Mouse (Mus musculus) lung, embryonic 16.5 days (tissue): ENCODE data around the gene Orai3. TPM values are rescaled to one million over a fixed set of nuclear protein-coding genes. Genes with fewer than 3 reads are reported as not detected.
"Not testable (repeated sequence)": the region's sequence is repeated elsewhere in the genome, so short reads cannot be mapped to it uniquely, and the experiment has no call there.

Experiments
- ATAC-seq: fragments of 200-750 bp; cut with Nextera tagmentation; 2 replicates; pipeline ENCODE4 v1.8.0; 2017; ENCODE audit warnings: low read depth, mild to moderate bottlenecking, moderate library complexity
- H3K27ac ChIP-seq: fragments of 300-500 bp; sonication (generic); 2 replicates; pipeline ENCODE4 v1.5.1; 2014; ENCODE audit warnings: mild to moderate bottlenecking, control low read depth, low read length
- H3K27me3 ChIP-seq: fragments of 300-500 bp; sonication (generic); 2 replicates; pipeline ENCODE4 v1.6.1; 2014; ENCODE audit warnings: low read depth, low read length, mixed read lengths; ENCODE audit not compliant: control insufficient read depth, insufficient read depth
- H3K36me3 ChIP-seq: fragments of 300-500 bp; sonication (generic); 2 replicates; pipeline ENCODE4 v1.6.1; 2014; ENCODE audit warnings: low read length; ENCODE audit not compliant: control insufficient read depth, insufficient read depth
- H3K4me1 ChIP-seq: fragments of 300-500 bp; sonication (generic); replicated peaks from 2 replicates; pipeline ENCODE4 v1.6.1; 2014; ENCODE audit warnings: low read length, mixed read lengths; ENCODE audit not compliant: control insufficient read depth, insufficient read depth
- H3K4me2 ChIP-seq: fragments of 300-500 bp; sonication (generic); 2 replicates; pipeline ENCODE4 v1.6.1; 2014; ENCODE audit warnings: low read depth, low read length, control low read depth
- H3K4me3 ChIP-seq: fragments of 300-500 bp; sonication (generic); 2 replicates; pipeline ENCODE4 v1.5.1; 2014; ENCODE audit warnings: mild to moderate bottlenecking, low read length, control low read depth
- H3K9ac ChIP-seq: fragments of 300-500 bp; sonication (generic); 2 replicates; pipeline ENCODE4 v1.6.1; 2014; ENCODE audit warnings: low read length, control low read depth
- H3K9me3 ChIP-seq: fragments of 300-500 bp; sonication (generic); 2 replicates; pipeline ENCODE4 v1.6.1; 2016; ENCODE audit warnings: low read length; ENCODE audit not compliant: control insufficient read depth
- WGBS: fragments of 180-500 bp; shearing (Covaris S2); extraction: QIAGEN DNeasy Blood & Tissue Kit; methylation state at CpG from one replicate; pipeline ENCODE4 v1.1.7; 2014; 5-methylcytosine and 5-hydroxymethylcytosine counted together
- polyA plus RNA-seq: library from polyadenylated mRNA; unstranded; fragments of >200 nt; fragmentation: Nextera tagmentation; extraction: Ambion mirVana; gene quantifications from 2 replicates; pipeline ENCODE4 v1.2.1, GENCODE M21; 2015

Gene Orai3
- polyA plus RNA-seq, result 29.1 and 32.7 TPM in 2 replicates

DNA sequence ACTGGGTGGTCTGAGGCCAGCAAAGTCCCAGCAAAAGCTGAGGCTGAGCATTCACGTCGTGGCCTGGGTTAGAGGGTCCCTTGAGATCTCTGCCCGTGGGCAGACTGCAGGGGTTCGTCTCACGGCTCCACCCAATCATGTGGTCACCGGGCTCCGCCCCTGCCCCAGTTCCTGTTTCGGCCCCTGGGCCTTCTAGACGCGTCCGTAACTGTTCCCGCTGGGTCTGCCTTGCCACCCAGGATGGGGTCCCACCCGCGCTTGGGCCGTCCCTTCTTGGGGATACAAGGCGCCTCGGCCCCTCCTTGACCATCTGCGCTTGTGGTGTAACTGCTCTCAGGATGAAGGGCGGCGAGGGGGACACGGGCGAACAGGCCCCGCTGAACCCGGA lies at the start of gene Orai3:
Gene Orai3, plus strand, starts transcription at position 165 of the 388 bp plus-strand sequence.
- WGBS, result under 1% methylated on average over 24 of the region's 24 CpGs
- ATAC-seq, result peak; percentile 90
- Histone ChIP-seq H3K4me1 (peaks cover 13% of the 10 kb centered on the region), H3K4me2 (peak within 1 kb of the TSS; percentile 96), H3K36me3 (peaks cover 17% of the 10 kb centered on the region), H3K9ac (peak within 1 kb of the TSS; percentile 92), H3K27me3 (no peaks in the 10 kb centered on the region), H3K4me3 (peak within 1 kb of the TSS; percentile 81), H3K27ac (peak within 1 kb of the TSS; percentile 97), H3K9me3 (no peaks in the 10 kb centered on the region)

DNA sequence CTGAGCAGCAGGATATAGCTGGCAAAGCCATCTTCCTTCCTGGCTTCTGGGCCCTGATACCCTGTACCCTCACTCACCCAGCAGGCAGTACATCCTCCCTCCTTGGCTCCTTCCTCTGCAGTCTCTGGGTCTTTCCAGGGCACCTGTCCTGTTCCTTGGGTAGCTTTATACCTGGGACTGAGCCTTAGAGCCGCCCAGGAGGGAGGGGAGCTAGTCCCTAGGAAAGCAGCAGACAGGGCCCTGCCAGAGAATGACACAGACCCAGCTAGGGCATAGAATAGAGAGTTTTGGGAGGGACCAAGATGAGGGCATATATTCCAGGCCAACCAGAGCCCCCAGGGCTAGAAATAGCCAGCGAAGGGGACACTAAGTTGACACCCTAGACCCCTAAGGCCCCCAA lies 44.1 kb upstream of the Orai3 start:
- ATAC-seq, result no peak
- no peaks in the 10 kb centered on the region for H3K9me3 ChIP-seq
- no peak overlapping the region for H3K27ac ChIP-seq
- H3K9ac ChIP-seq, result no peak overlapping the region
- no peaks in the 10 kb centered on the region for H3K36me3 ChIP-seq
- no peak overlapping the region for H3K4me2 ChIP-seq
- no peaks in the 10 kb centered on the region for H3K4me1 ChIP-seq
- no peak overlapping the region for H3K4me3 ChIP-seq
- no peaks in the 10 kb centered on the region for H3K27me3 ChIP-seq
- WGBS, result 33% methylated on average over 2 of the region's 2 CpGs

DNA sequence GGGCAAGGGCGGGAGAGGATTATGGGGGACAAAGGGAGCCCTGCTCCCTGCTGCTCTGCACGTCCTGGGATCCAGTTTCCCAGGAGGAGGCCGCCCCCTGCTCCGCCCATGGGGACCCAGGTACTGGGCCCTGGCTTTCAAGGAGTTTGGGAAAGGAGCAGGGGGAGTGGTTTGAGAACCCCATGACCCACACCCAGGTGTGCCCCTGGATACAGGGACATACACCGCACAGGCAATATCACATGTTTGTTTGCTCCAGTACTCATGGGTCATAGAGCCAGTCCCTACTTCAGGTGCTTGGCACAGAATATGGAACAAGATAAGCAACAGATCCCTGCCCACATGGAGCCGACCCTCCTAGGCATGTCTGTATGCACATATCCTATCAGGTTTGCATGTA lies 43.7 kb upstream of the Orai3 start:
- Histone ChIP-seq H3K36me3 (no peaks in the 10 kb centered on the region), H3K27me3 (no peaks in the 10 kb centered on the region), H3K4me3 (no peak overlapping the region), H3K4me1 (no peaks in the 10 kb centered on the region), H3K9ac (no peak overlapping the region), H3K27ac (no peak overlapping the region), H3K9me3 (no peaks in the 10 kb centered on the region), H3K4me2 (no peak overlapping the region)
- ATAC-seq, result no peak
- WGBS, result 55% methylated on average over 6 of the region's 6 CpGs

DNA sequence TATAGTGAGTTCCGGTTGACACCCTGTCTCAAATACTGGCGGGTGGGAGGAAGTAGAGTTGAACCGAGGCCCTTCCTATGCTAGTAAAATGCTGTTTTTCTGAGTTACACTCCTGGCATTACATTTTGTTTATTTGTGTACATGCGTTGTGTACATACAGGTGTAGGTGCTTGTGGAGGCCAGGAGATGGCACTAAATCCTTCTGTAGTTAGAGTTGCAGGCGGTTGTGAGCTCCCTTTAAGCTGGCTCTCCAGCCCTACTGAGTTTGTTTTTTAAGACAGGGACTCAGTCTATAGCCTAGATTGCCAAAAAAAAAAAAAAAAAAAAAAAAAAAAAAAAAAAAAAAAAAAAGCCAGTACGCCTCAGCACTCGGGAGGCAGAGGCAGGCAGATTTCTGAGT lies 41.7 kb upstream of the Orai3 start:
- ATAC-seq, result no peak
- H3K36me3 ChIP-seq, result no peaks in the 10 kb centered on the region
- H3K4me1 ChIP-seq, result no peaks in the 10 kb centered on the region
- H3K4me3 ChIP-seq, result no peak overlapping the region
- H3K27ac ChIP-seq, result no peak overlapping the region
- no peak overlapping the region for H3K4me2 ChIP-seq
- WGBS, result 79% methylated on average over 7 of the region's 7 CpGs
- no peak overlapping the region for H3K9ac ChIP-seq
- H3K27me3 ChIP-seq, result no peaks in the 10 kb centered on the region
- H3K9me3 ChIP-seq, result no peaks in the 10 kb centered on the region

DNA sequence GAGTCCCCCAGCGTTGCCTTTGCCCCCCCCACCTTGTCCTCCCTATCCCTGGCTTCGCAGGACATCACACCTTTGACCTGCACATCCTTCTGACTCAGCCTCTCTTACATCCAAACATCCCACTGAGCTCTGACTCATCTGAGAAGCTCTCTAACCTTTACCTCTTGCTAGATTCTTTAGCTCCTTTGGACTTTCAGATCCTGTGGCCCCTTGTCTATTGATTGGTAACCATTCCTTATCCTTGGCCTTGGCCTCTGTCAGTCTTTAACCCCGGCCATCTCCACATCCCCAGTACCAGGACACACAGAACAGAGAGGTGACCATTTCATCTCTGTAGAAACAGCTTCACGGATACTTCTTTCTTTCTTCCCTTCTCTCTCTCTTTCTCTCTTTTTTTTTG lies 39.4 kb upstream of the Orai3 start:
- H3K27ac ChIP-seq, result no peak overlapping the region
- no peak overlapping the region for H3K4me2 ChIP-seq
- H3K27me3 ChIP-seq, result no peaks in the 10 kb centered on the region
- no peaks in the 10 kb centered on the region for H3K9me3 ChIP-seq
- H3K36me3 ChIP-seq, result no peaks in the 10 kb centered on the region
- no peak for ATAC-seq
- no peak overlapping the region for H3K4me3 ChIP-seq
- no peaks in the 10 kb centered on the region for H3K4me1 ChIP-seq
- WGBS, result 53% methylated on average over 4 of the region's 4 CpGs
- H3K9ac ChIP-seq, result no peak overlapping the region

DNA sequence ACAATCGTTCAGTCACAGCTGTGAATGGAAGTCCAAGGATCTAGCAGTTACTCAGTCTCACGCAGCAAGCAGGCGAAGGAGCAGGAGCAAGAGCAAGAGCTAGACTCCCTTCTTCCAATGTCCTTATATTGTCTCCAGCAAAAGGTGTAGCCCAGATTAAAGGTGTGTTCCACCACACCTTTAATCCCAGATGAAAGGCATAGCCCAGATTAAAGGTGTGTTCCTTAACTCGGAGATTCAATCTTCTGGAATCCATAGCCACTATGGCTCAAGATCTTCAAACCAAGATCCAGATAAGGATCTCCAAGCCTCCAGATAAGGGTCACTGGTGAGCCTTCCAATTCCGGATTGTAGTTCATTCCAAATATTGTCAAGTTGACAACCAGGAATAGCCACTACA lies 37.5 kb upstream of the Orai3 start, which contains the start of gene Ctf2:
Gene Ctf2, minus strand, starts transcription at position 101 of the 400 bp plus-strand sequence.
- H3K27me3 ChIP-seq, H3K4me3 ChIP-seq, H3K9me3 ChIP-seq, ATAC-seq, H3K4me2 ChIP-seq, H3K4me1 ChIP-seq, H3K27ac ChIP-seq, H3K9ac ChIP-seq, H3K36me3 ChIP-seq: not testable (repeated sequence)
- no CpG with 5 or more reads among the region's 5 CpGs for WGBS

DNA sequence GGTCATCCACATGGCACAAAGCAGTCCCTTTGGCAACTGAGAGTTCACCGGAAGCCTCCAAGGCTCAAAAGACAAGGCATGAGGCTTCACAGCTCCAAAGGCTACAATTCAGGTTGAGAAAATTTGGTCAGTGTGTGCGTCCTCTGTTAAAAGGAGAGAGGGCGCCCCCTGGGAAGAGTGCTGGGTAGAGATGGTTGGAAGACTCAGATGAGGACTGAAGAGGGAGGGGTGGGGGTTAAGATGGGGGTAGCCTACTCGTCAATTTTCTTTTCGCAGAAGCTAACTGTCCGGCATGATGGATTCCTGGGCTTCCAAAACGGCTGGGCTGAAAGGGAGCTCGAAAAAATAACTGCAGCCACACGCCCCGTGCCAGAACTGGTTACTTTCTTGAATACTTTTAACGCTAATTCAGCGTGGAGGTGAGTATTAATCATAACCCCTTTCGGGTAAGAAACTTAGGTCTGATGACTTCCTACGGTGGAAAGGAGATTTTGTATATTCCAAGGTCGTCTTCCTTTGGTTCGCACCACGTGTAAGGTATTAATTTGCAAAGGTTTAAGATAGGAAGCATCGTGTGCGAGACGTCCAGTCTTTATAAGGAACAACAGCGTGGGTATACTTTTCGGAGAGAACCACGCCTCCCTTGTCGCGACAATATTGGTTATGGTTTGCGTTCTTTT lies 25.1 kb upstream of the Orai3 start, which contains the start of gene Fbxl19:
Gene Fbxl19, plus strand, starts transcription at position 178 of the 680 bp plus-strand sequence.
- ATAC-seq, result no peak
- no peaks in the 10 kb centered on the region for H3K27me3 ChIP-seq
- H3K9ac ChIP-seq, result peak within 1 kb of the TSS; percentile 69
- peaks cover 17% of the 10 kb centered on the region for H3K4me1 ChIP-seq
- H3K4me3 ChIP-seq, result peak within 1 kb of the TSS; percentile 84
- H3K4me2 ChIP-seq, result peak within 1 kb of the TSS; percentile 72
- WGBS, result under 1% methylated on average over 26 of the region's 26 CpGs
- H3K9me3 ChIP-seq, result no peaks in the 10 kb centered on the region
- peak within 1 kb of the TSS; percentile 90 for H3K27ac ChIP-seq
- H3K36me3 ChIP-seq, result peaks cover 7% of the 10 kb centered on the region

DNA sequence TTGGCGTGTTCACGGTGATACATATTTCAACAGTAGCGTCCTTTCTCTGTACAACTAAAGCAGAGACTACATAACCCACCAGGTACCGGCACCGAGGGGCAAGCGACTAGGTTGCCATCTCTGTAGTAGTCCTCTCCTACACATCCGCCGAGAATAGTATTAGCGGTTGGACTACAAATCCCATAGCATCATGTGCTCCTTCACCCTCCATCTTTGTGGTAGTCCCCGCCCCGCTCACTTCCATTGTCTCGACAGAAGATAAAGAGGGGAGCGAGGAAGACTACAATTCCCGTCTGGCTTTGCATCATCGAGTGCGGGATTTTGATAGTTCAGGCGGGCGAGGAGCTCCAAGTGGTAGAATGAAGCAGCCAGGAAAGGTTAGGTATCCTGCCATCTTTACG lies 24.4 kb upstream of the Orai3 start:
- under 1% methylated on average over 19 of the region's 19 CpGs for WGBS
- peak overlapping the region; percentile 72 for H3K4me2 ChIP-seq
- peak overlapping the region; percentile 69 for H3K9ac ChIP-seq
- peak; percentile 85 for ATAC-seq
- H3K4me1 ChIP-seq, result peaks cover 17% of the 10 kb centered on the region
- H3K27me3 ChIP-seq, result no peaks in the 10 kb centered on the region
- H3K4me3 ChIP-seq, result peak overlapping the region; percentile 84
- peaks cover 12% of the 10 kb centered on the region for H3K36me3 ChIP-seq
- peak overlapping the region; percentile 90 for H3K27ac ChIP-seq
- no peaks in the 10 kb centered on the region for H3K9me3 ChIP-seq

DNA sequence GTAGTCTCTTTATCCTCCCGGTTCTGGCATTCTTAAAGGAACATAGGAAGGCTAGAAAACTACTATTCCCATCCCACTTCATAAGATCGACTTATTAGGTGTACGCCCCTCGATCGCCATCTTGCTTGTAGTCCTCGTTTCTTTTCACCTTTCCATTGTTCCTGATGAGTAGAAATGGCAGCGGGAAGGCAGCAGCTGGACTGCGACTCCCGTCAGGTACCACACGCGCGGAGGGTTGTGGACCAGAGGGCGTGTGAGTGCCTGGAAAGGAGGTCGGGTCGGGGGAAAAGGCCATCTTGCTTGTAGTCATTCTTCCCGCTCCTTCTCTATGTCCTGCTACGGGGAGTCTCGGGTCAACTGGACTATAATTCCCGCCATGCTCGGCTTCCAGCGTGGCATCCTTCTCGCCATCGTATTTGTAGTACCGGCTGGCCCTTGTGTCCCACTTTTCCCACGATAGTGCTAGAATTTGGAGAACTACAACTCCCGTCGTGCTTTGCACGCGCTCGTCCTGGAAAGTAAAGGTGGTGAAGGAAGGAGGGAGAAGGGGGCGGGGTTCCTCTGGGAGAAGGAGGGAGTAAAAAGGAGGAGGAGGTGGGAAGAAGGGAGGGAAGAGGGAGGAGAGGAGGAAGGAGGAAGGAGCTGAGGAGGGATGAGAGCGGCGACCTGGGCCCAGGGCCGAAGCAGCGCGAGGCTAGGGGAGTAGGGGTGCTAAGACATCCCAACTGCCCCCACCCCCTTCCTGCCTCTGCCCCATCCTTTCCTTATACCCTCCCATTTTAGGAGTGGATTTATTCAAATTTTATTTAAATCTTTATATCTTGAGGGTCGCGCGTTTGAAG lies 23.7 kb upstream of the Orai3 start:
- H3K9ac ChIP-seq, result peak overlapping the region; percentile 87
- peak overlapping the region; percentile 84 for H3K4me3 ChIP-seq
- ATAC-seq, result peak; percentile 87
- peaks cover 17% of the 10 kb centered on the region for H3K4me1 ChIP-seq
- peak overlapping the region; percentile 72 for H3K4me2 ChIP-seq
- no peaks in the 10 kb centered on the region for H3K27me3 ChIP-seq
- H3K27ac ChIP-seq, result peak overlapping the region; percentile 90
- H3K36me3 ChIP-seq, result peaks cover 17% of the 10 kb centered on the region
- H3K9me3 ChIP-seq, result no peaks in the 10 kb centered on the region
- 0% methylated on average over 39 of the region's 39 CpGs for WGBS
